Mouse (Mus musculus): Measurements from ENCODE around the gene Clec5a. TPM values are rescaled to one million over a fixed set of nuclear protein-coding genes. Genes with fewer than 3 reads are reported as not detected.
A peak's percentile ranks its signal among the peaks of the same experiment; 100 is the strongest.
"Not testable (repeated sequence)": the region's sequence is repeated elsewhere in the genome, so short reads cannot be mapped to it uniquely, and the experiment has no call there.

Gene Clec5a
- polyA plus RNA-seq (2015; fragmentation: Nextera tagmentation; extraction: Ambion mirVana), result 0.27 and 0.59 TPM in 2 replicates

DNA sequence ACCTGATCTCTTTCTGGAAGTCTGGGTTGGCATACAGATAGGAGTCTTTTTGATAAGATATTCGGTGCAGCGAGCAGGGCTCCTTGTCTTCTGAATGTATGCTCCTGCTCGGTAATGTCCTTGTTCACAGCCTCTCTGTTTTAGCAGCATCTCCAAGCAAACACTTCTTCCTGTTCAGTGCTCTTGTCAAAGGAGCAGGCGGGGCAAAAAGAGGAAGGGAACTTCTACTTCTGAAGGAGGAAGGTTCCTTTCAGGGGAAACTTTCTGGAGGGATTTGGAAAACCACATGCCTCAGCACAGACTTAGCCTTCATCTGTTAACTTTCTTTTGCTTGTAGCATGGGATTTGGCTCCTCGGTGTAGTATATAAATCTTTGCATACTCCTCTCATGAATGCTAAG lies at the start of gene Clec5a:
Gene Clec5a (minus strand): TSS at position 177 of the 400 bp plus-strand sequence.
- Histone ChIP-seq H3K9me3 (no peaks in the 10 kb centered on the region), H3K36me3 (no peaks in the 10 kb centered on the region), H3K9ac (no peak within 1 kb of the TSS), H3K4me3 (no peak within 1 kb of the TSS), H3K4me2 (no peak within 1 kb of the TSS), H3K27ac (replicated peaks) (no peak within 1 kb of the TSS), H3K27me3 (no peaks in the 10 kb centered on the region), H3K4me1 (replicated peaks) (no peaks in the 10 kb centered on the region)
- WGBS, result 86% methylated on average over 5 of the region's 5 CpGs
- no peak for ATAC-seq (ENCODE audit: low FRiP score, low read depth)

DNA sequence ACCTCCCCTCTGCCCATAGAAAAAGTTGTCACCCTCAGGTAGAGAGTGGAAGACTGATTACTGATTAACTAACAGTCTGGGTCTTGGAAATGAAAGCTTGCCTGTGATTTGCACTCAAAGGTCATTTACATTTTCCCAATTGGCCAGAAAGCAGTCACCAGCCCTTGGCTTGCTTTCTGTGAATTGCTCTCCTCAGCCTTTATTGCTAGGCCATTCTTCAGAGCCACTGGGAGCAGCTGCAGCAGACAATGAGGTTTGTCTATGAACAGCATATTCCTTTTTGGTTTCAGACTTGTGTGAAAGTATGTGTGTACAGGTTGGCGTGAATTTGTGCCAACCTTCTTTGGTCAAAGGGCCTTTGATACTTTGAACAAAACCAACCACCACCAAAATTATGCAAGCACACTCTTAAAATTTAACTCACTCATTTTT lies 49.0 kb upstream of the Clec5a start:
- WGBS, result 41% methylated on average over 1 of the region's 1 CpGs

DNA sequence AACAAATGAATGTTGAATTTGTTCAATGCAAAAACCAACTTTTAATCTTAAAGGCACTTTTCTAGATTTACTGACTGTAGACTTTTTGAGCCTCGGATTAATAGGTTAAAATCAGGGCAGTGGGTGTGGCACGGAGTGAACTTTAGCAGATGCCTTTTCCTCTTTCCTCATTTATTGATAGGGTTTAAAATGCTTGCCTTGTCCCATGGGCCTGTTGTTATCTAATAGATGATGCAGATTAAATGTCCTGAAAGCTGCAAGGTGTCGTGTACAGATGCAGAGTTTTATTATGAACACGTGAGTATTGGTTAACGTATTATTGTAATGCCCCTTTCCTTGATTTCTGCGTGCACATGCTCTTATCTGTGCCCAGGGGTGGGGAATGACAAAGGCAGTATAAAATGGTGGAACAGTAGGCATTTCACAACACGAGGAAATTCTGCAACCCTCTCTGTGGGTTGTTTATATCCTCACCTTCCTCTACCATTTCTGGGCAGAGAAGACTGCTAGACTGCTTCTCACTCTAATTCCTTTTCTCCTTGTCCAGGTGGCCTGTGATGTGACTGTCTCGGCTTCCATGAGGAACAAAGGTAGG lies 42.9 kb upstream of the Clec5a start, which contains the start of gene Mgam:
Gene Mgam (plus strand): TSS at position 426 of the 595 bp plus-strand sequence.
- Histone ChIP-seq H3K4me2 (no peak within 1 kb of the TSS), H3K9me3 (no peaks in the 10 kb centered on the region), H3K27ac (replicated peaks) (no peak within 1 kb of the TSS), H3K4me3 (no peak within 1 kb of the TSS), H3K9ac (no peak within 1 kb of the TSS), H3K27me3 (no peaks in the 10 kb centered on the region), H3K36me3 (no peaks in the 10 kb centered on the region), H3K4me1 (replicated peaks) (no peaks in the 10 kb centered on the region)
- no peak for ATAC-seq (ENCODE audit: low FRiP score, low read depth)
- 88% methylated on average over 8 of the region's 8 CpGs for WGBS

More for the DNA sequence above, 49.0 kb upstream of the Clec5a start:
- Histone ChIP-seq H3K27me3 (no peaks in the 10 kb centered on the region), H3K4me3 (no peak overlapping the region), H3K9me3 (no peaks in the 10 kb centered on the region), H3K4me2 (no peak overlapping the region), H3K4me1 (replicated peaks) (no peaks in the 10 kb centered on the region), H3K36me3 (no peaks in the 10 kb centered on the region), H3K9ac (no peak overlapping the region), H3K27ac (replicated peaks) (no peak overlapping the region)
- no peak for ATAC-seq (ENCODE audit: low FRiP score, low read depth)

DNA sequence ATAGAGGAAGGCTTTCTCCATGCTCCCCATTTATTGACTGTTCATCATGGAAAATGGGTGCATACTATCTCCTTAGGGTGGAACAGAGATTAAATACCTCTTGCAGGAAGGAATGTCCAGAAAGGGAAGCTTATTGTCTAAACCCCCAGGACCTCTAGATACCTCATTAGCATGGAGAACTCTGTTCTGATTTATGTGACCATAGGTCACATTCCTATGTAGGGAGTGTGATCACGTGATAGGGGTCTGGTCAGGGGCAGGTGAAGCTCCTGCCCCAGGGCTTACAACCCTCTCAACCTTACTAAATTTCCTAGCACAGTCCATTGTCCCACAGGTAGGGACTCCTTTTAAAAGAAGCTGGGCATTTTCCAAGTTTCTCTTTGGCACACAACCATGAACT lies 40.5 kb upstream of the Clec5a start:
- WGBS, result 65% methylated on average over 1 of the region's 1 CpGs

DNA sequence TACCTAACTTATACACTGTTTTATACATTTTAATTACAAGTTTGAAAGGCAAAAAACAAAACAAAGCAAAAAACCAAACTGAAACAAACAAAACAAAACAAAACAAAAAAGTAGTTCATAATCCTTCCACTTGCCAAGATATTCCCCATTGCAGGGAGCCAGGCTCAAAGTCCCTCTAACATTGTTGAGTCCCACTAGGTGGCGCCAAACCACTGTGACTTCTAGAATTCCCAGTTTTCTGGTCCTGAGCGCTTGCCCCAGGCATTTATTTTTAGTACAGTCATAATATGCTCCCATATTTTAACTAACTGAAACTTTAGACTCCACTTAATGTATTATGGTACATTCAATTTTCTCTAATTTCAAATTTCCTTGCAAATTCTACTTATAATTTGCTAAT lies 32.3 kb upstream of the Clec5a start:
- Histone ChIP-seq H3K9ac (no peak overlapping the region), H3K27me3 (no peaks in the 10 kb centered on the region), H3K4me3 (no peak overlapping the region), H3K9me3 (no peaks in the 10 kb centered on the region), H3K36me3 (no peaks in the 10 kb centered on the region), H3K4me1 (replicated peaks) (no peaks in the 10 kb centered on the region), H3K4me2 (no peak overlapping the region), H3K27ac (replicated peaks) (no peak overlapping the region)
- 0 out of 2 replicates have a peak, but pooled peaks have one; percentile 66 for ATAC-seq (ENCODE audit: low FRiP score, low read depth)
- WGBS, result 28% methylated on average over 2 of the region's 2 CpGs

More for the DNA sequence above, 40.5 kb upstream of the Clec5a start:
- Histone ChIP-seq H3K9ac (no peak overlapping the region), H3K27me3 (no peaks in the 10 kb centered on the region), H3K36me3 (no peaks in the 10 kb centered on the region), H3K4me2 (no peak overlapping the region), H3K27ac (replicated peaks) (no peak overlapping the region), H3K4me1 (replicated peaks) (no peaks in the 10 kb centered on the region), H3K9me3 (no peaks in the 10 kb centered on the region), H3K4me3 (no peak overlapping the region)
- ATAC-seq (ENCODE audit: low FRiP score, low read depth), result no peak

DNA sequence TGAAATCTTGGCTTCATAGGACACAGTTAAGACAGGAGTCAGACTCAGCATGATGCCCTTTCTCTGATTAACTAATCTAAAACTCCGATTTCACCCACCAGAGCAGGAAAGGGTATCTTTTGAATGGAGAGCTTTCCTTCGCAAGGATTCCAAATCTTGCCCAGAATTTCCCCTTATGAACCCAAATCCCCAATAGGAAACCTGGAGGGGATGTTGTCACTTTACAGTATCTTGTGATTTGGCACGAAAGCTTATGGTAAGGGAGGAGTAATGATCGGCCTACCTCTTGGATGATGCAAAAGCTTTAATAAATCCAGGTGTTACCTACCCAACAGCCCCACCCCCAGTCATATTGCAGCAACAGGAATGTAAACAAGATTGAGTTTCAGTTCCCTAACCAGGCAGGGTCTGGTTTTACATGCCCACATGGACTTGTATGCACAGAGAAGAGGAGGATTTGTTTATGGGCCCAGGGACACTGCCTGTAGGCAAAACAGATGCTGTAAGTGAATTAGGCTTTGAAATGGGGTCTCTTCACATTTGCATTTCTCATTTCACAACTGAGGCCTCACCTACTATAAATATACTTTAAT lies 27.7 kb upstream of the Clec5a start, which contains the start of gene Tas2r138:
Gene Tas2r138 (minus strand): TSS at position 51 of the 593 bp plus-strand sequence.
- 87% methylated on average over 4 of the region's 4 CpGs for WGBS
- no peaks in the 10 kb centered on the region for H3K36me3 ChIP-seq

DNA sequence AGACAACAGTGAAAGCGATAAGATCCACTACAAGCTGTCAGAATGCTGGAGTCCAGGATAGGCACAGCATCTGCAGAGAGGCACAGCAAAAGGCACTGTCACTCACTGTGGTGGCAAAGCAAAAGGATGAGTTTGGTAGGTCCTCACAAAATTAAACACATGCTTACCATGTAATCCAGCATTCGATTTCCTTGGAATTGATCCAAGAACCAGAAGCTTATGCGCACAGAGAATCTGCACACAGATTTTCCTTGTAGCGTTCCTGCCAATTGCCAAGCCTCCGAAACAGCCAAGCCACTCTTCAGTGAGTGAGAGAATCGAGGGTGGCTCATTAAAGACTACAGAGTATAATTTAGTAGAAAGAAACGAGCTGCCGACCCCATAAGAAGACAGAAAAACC lies 24.6 kb upstream of the Clec5a start:
- peak; percentile 45; the same call in 1 of the 2 replicates for ATAC-seq (ENCODE audit: low FRiP score, low read depth)
- Histone ChIP-seq H3K27ac (replicated peaks) (no peak overlapping the region), H3K9me3 (no peaks in the 10 kb centered on the region), H3K9ac (no peak overlapping the region), H3K4me2 (no peak overlapping the region), H3K4me1 (replicated peaks) (no peaks in the 10 kb centered on the region), H3K4me3 (no peak overlapping the region), H3K36me3 (no peaks in the 10 kb centered on the region), H3K27me3 (no peaks in the 10 kb centered on the region)
- 59% methylated on average over 8 of the region's 8 CpGs for WGBS

More for the DNA sequence above, 27.7 kb upstream of the Clec5a start, which contains the start of gene Tas2r138:
- H3K4me2 ChIP-seq, result no peak within 1 kb of the TSS
- H3K4me3 ChIP-seq, result no peak within 1 kb of the TSS
- H3K9me3 ChIP-seq, result no peaks in the 10 kb centered on the region
- no peak for ATAC-seq (ENCODE audit: low FRiP score, low read depth)
- no peaks in the 10 kb centered on the region for H3K27me3 ChIP-seq
- H3K4me1 ChIP-seq (replicated peaks), result no peaks in the 10 kb centered on the region
- H3K9ac ChIP-seq, result no peak within 1 kb of the TSS
- H3K27ac ChIP-seq (replicated peaks), result no peak within 1 kb of the TSS

DNA sequence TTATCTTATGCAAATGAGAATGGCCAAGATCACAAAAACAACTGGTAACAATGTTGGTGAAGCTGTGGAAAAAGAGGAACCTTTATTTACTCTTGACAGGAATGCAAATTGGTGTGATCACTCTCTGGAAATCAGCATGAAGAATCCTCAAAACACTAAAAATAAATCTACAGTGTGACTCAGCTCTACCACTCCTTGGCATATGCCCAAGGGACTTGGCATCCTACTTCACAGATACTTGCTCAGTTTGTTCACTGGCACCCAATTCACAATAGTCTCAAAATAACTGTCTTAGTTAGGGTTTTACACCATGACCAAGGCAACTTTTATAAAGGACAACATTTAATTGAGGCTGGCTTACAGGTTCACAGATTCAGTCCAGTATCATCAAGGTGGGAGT lies 21.8 kb upstream of the Clec5a start:
- Histone ChIP-seq H3K4me3 (no peak overlapping the region), H3K4me2 (no peak overlapping the region)
- ATAC-seq (ENCODE audit: low FRiP score, low read depth), result no peak

DNA sequence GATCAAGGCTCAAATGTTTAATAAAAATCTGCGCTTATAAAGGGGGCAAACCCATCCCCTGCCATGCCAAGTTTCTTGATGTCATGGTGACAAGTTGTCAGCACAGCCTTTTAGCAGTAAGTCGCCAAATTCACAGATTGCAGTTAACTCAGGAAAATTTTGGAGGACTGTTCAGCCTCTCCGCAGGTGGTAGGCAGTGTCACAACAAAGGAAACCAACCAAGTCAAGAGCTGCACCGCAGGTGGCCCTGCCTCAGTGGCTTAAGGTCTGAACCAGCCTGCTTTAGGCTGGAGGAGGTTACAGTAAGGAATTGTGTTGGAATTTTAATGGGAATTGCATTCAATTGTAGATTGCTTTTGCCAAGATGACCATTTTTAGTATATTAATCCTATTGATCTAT lies 12.9 kb upstream of the Clec5a start:
- not testable (repeated sequence) for H3K27me3 ChIP-seq; H3K36me3 ChIP-seq; H3K9ac ChIP-seq; H3K4me2 ChIP-seq; H3K27ac ChIP-seq (replicated peaks); ATAC-seq (ENCODE audit: low FRiP score, low read depth); H3K4me1 ChIP-seq (replicated peaks); H3K9me3 ChIP-seq; H3K4me3 ChIP-seq
- WGBS, result 36% methylated on average over 4 of the region's 4 CpGs

More for the DNA sequence above, 21.8 kb upstream of the Clec5a start:
- H3K9me3 ChIP-seq, result no peaks in the 10 kb centered on the region
- H3K9ac ChIP-seq, result no peak overlapping the region
- H3K36me3 ChIP-seq, result no peaks in the 10 kb centered on the region
- no peak overlapping the region for H3K27ac ChIP-seq (replicated peaks)
- H3K27me3 ChIP-seq, result no peaks in the 10 kb centered on the region
- no peaks in the 10 kb centered on the region for H3K4me1 ChIP-seq (replicated peaks)

DNA sequence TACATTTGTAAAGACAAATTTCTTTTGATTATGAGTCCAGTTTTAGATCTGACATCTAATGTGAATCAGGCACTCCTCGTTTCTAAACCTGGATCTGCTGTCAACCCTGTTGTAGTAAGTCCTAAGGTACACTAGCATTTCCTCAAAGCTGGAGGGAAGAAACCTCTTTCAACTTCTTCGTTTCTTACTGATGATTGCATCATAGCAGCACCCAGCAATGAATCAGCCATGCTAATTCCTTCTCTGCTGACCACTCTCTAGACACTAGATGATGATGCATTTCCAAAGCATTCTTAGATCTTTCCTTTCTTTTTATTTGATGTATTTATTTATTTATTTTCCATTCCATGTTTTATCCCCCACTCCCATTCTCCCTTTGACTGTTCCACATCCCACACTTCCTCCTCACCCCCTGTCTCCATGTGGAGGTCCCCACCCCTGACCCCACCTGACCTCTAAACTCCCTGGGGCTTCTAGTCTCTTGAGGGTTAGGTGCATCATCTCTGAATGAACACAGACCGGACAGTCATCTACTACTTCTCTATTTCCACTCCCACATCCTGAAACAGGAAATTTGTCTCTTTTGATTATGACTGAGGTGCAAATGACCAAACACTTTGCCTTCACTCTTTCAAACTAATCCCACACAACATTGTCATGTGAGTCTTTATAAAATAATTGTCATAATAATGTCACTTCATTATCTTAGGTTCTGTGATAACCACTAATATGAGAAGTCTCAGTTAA lies 9.4 kb upstream of the Clec5a start:
- no peak overlapping the region for H3K4me3 ChIP-seq
- no peaks in the 10 kb centered on the region for H3K27me3 ChIP-seq
- no peak for ATAC-seq (ENCODE audit: low FRiP score, low read depth)
- no peak overlapping the region for H3K4me2 ChIP-seq
- H3K9ac ChIP-seq, result no peak overlapping the region
- WGBS, result 76% methylated on average over 3 of the region's 3 CpGs
- H3K4me1 ChIP-seq (replicated peaks), result no peaks in the 10 kb centered on the region
- no peak overlapping the region for H3K27ac ChIP-seq (replicated peaks)
- no peaks in the 10 kb centered on the region for H3K36me3 ChIP-seq
- H3K9me3 ChIP-seq, result no peaks in the 10 kb centered on the region

DNA sequence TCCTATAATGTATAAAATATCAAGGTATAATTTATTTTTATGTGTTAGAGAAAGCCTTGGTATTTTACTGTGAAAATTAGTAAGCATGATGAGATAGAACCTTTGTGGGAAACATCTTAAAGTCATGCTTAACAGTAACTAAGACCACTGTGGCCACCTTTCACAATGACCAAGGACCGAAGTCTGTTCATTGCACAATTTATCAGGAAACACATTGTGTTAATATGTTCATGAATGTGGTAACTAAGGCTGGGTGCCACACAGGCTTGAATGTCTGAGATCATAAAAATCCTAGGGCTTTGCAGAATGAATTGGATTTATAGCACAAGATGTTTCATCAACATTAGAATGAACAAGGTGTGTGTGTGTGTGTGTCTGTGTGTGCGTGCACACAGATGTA lies 2.7 kb upstream of the Clec5a start:
- H3K36me3 ChIP-seq, result no peaks in the 10 kb centered on the region
- no peaks in the 10 kb centered on the region for H3K4me1 ChIP-seq (replicated peaks)
- no peak overlapping the region for H3K27ac ChIP-seq (replicated peaks)
- ATAC-seq (ENCODE audit: low FRiP score, low read depth), result no peak
- 94% methylated on average over 2 of the region's 2 CpGs for whole genome bisulfite sequencing
- H3K4me2 ChIP-seq, result no peak overlapping the region
- no peaks in the 10 kb centered on the region for H3K9me3 ChIP-seq
- no peak overlapping the region for H3K4me3 ChIP-seq
- no peaks in the 10 kb centered on the region for H3K27me3 ChIP-seq
- H3K9ac ChIP-seq, result no peak overlapping the region

DNA sequence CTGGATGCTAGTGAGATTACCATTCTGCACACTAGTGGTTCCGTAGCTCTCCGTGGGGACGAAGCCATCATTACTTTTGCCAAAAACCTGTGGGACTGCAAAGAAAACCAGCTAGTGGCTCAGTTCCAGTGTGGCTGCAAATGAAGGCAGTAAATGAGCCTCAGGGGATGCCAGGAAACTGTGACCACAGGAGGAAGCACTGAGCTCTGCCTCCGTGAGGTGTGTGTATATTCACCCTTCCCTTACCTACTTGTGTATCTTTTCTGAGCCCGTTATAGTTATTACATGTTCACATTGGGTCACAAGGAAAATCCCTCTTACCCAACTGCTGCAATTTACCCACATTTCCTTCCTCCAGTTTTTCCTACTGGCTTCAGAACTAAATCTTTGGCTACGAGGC lies 1.3 kb downstream of the Clec5a start:
- WGBS, result 84% methylated on average over 6 of the region's 6 CpGs
- ATAC-seq (ENCODE audit: low FRiP score, low read depth), result no peak
- H3K9me3 ChIP-seq, result no peaks in the 10 kb centered on the region

More for the DNA sequence above, 1.3 kb downstream of the Clec5a start:
- Histone ChIP-seq H3K27ac (replicated peaks) (no peak overlapping the region), H3K4me2 (no peak overlapping the region), H3K27me3 (no peaks in the 10 kb centered on the region), H3K4me1 (replicated peaks) (no peaks in the 10 kb centered on the region), H3K4me3 (no peak overlapping the region), H3K36me3 (no peaks in the 10 kb centered on the region), H3K9ac (no peak overlapping the region)
